In the genomic region with DNA sequence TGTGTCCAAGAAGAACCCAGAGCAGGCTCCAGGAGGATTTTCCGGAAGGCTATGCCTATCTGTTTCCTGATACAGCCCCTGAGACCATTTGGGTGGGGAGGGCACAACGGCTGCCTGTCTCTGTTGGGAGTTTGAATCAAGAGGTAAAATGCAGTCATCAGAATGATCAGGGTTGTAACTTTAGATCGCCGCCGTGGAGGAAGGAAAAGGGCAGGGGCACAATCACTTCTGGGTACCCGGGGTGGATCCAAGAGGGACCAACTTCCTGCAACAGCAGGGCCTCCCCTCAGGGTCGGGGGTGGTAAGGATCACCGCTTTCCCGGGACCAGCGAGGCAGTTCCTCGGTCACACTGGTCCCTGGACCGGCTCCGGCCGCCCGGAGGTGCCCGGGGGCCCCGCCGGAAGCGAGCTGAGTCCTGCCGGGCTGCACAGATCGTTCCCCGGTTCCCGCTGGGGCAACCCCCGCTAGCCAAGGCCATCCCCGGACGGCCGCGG, we compare ENCODE assay signal across 8 mouse cellular contexts. TPM values are rescaled to one million over a fixed set of nuclear protein-coding genes. Genes with fewer than 3 reads are reported as not detected.
A peak's percentile ranks its signal among the peaks of the same experiment; 100 is the strongest.
DNase-seq lines count a peak whose midpoint lies in the region; ATAC-seq and TF ChIP-seq lines count a peak whose summit lies in the region.

No protein-coding gene starts in this region.

- H3K27me3 ChIP-seq in cerebellum, adult 2 months (ENCODE audit: control insufficient read depth, insufficient read depth, low read length): no peaks in the 10 kb centered on the region
- no peaks in the 10 kb centered on the region for H3K27me3 ChIP-seq in thymus, adult 2 months (ENCODE audit: control insufficient read depth, insufficient read depth, low read length)
- no peaks in the 10 kb centered on the region for H3K27me3 ChIP-seq in limb, embryonic 12.5 days
- no peaks in the 10 kb centered on the region for H3K27me3 ChIP-seq in neural tube, embryonic 15.5 days (replicated peaks)

- H3K27ac ChIP-seq in cerebellum, adult 2 months (ENCODE audit: insufficient read depth, low read length): peak overlapping the region; percentile 73
- no peak overlapping the region for H3K27ac ChIP-seq in thymus, adult 2 months (ENCODE audit: control insufficient read depth, insufficient read depth, low read length)
- peak overlapping the region; percentile 85 for H3K27ac ChIP-seq in limb, embryonic 12.5 days
- H3K27ac ChIP-seq in neural tube, embryonic 15.5 days (replicated peaks): peak overlapping the region; percentile 91

- TF ChIP-seq POLR2A in cerebellum, adult 2 months (IDR thresholded peaks at IDR 0.05; ENCODE audit: borderline replicate concordance, insufficient read depth, low read length): no peak
- TF ChIP-seq POLR2A in thymus, adult 2 months (IDR thresholded peaks at IDR 0.05; ENCODE audit: control insufficient read depth, extremely low read depth, insufficient read depth, low read length, poor library complexity): no peak

- H3K4me2 ChIP-seq in limb, embryonic 12.5 days: peak overlapping the region; percentile 78
- peak overlapping the region; percentile 81 for H3K4me2 ChIP-seq in neural tube, embryonic 15.5 days

- TF ChIP-seq CTCF in cerebellum, adult 2 months (IDR thresholded peaks at IDR 0.05; ENCODE audit: borderline replicate concordance, insufficient read depth, low read depth, low read length): no peak
- no peak for TF ChIP-seq CTCF in thymus, adult 2 months (IDR thresholded peaks at IDR 0.05; ENCODE audit: borderline replicate concordance, control insufficient read depth, extremely low read depth, insufficient read depth, low read length, poor library complexity)

- no peaks in the 10 kb centered on the region for H3K9me3 ChIP-seq in limb, embryonic 12.5 days
- no peaks in the 10 kb centered on the region for H3K9me3 ChIP-seq in neural tube, embryonic 15.5 days (replicated peaks)

- H3K4me1 ChIP-seq in cerebellum, adult 2 months (ENCODE audit: control insufficient read depth, insufficient read depth, low read length): peaks cover 12% of the 10 kb centered on the region
- peaks cover 13% of the 10 kb centered on the region for H3K4me1 ChIP-seq in thymus, adult 2 months (replicated peaks; ENCODE audit: control insufficient read depth, insufficient read depth, low read length)
- peaks cover 16% of the 10 kb centered on the region for H3K4me1 ChIP-seq in limb, embryonic 12.5 days (replicated peaks)
- H3K4me1 ChIP-seq in neural tube, embryonic 15.5 days: peaks cover 15% of the 10 kb centered on the region

- H3K36me3 ChIP-seq in thymus, adult 2 months (ENCODE audit: control insufficient read depth, insufficient read depth, low read length): no peaks in the 10 kb centered on the region
- peaks cover 7% of the 10 kb centered on the region; the same call in 1 of the 2 replicates for H3K36me3 ChIP-seq in limb, embryonic 12.5 days
- no peaks in the 10 kb centered on the region for H3K36me3 ChIP-seq in neural tube, embryonic 15.5 days

- H3K9ac ChIP-seq in limb, embryonic 12.5 days (replicated peaks): peak overlapping the region; percentile 90
- peak overlapping the region; percentile 99 for H3K9ac ChIP-seq in neural tube, embryonic 15.5 days (replicated peaks)

- peak overlapping the region; percentile 73 for H3K4me3 ChIP-seq in cerebellum, adult 2 months (replicated peaks; ENCODE audit: insufficient read depth, low read depth, low read length)
- H3K4me3 ChIP-seq in thymus, adult 2 months (ENCODE audit: control insufficient read depth, insufficient read depth, low read length): peak overlapping the region; percentile 85
- peak overlapping the region; percentile 92 for H3K4me3 ChIP-seq in limb, embryonic 12.5 days (replicated peaks)
- H3K4me3 ChIP-seq in neural tube, embryonic 15.5 days (replicated peaks): peak overlapping the region; percentile 96

- ATAC-seq in limb, embryonic 12.5 days (ENCODE audit: insufficient number of reproducible peaks, insufficient read depth, low FRiP score, low TSS enrichment, low read depth): peak; percentile 58; the same call in 1 of the 2 replicates
- ATAC-seq in neural tube, embryonic 15.5 days (ENCODE audit: low FRiP score): peak; percentile 67; the same call in 1 of the 2 replicates

- DNase-seq in cerebellum, adult 2 months: no peak
- DNase-seq in cerebellum, adult 9-11 months: no peak
- DNase-seq in thymus, adult 2 months: no peak
- no peak for DNase-seq in thymus, postnatal 14 days
- no peak for DNase-seq in layer of hippocampus, adult 9-11 months
- no peak for DNase-seq in left cerebral cortex, adult 9 months (ENCODE audit: low spot score in 2 of 2)

- 1% methylated on average over 28 of the region's 28 CpGs for WGBS in cerebellum, adult 2 months
- 1% methylated on average over 28 of the region's 28 CpGs for WGBS in thymus, adult 2 months
- WGBS in limb, embryonic 12.5 days: under 1% methylated on average over 28 of the region's 28 CpGs
- under 1% methylated on average over 28 of the region's 28 CpGs for WGBS in neural tube, embryonic 15.5 days

RNA-seq across cellular contexts. Expression of gene Xpnpep1, which starts 2.0 kb away (rescaled TPM):
- polyA plus RNA-seq in cerebellum, adult 2 months (2012; rRNA removed): 58.8 and 60.5 TPM in 2 replicates
- 49.6 and 55.6 TPM in 2 replicates for polyA plus RNA-seq in thymus, adult 2 months (2012; rRNA removed)
- polyA plus RNA-seq in limb, embryonic 12.5 days (2016; fragmentation: Nextera tagmentation; extraction: Ambion mirVana): 146 and 150 TPM in 2 replicates
- polyA plus RNA-seq in neural tube, embryonic 15.5 days (2015; fragmentation: Nextera tagmentation; extraction: Ambion mirVana): 117 and 118 TPM in 2 replicates
